Mouse (Mus musculus): Measurements from ENCODE around the gene Mgp. TPM values are rescaled to one million over a fixed set of nuclear protein-coding genes. Genes with fewer than 3 reads are reported as not detected.

Gene Mgp
- polyA plus RNA-seq, 1 experiment from 2014 or later = not detected

Other genes starting within 250 kb of the Mgp start
- 1.4 to 4.8 TPM (median 4.0 TPM) in 3 replicates for gene Plbd1, start 213.9 kb downstream of the Mgp start, polyA plus RNA-seq (2018)
- gene Gucy2c, start 94.1 kb downstream of the Mgp start, polyA plus RNA-seq (2018) = not detected in 3 replicates
- gene Hist4h4, start 71.4 kb downstream of the Mgp start, polyA plus RNA-seq (2018) = 0.07 TPM in 1 of 3 replicates, not detected in the others
- gene H2afj, start 67.6 kb downstream of the Mgp start, polyA plus RNA-seq (2018) = 13.7 to 65.7 TPM (median 49.0 TPM) in 3 replicates
- gene BC049715, start 48.2 kb downstream of the Mgp start, polyA plus RNA-seq (2018) = 1.6 to 2.4 TPM (median 1.8 TPM) in 3 replicates
- gene Wbp11, start 47.6 kb downstream of the Mgp start, polyA plus RNA-seq (2018) = 55.5 to 198 TPM (median 71.9 TPM) in 3 replicates
- gene Smco3, start 40.4 kb downstream of the Mgp start, polyA plus RNA-seq (2018) = 0.19 to 0.33 TPM (median 0.20 TPM) in 3 replicates
- not detected in 3 replicates for gene Art4, start 18.1 kb downstream of the Mgp start, polyA plus RNA-seq (2018)
- 0.27 TPM in 1 of 3 replicates, not detected in the others for gene Erp27, start 46.4 kb upstream of the Mgp start, polyA plus RNA-seq (2018)
- 0.10 to 0.50 TPM in 2 of 3 replicates, not detected in the other for gene Pde6h, start 48.0 kb upstream of the Mgp start, polyA plus RNA-seq (2018)
- 620 to 1,090 TPM (median 743 TPM) in 3 replicates for gene Arhgdib, start 66.1 kb upstream of the Mgp start, polyA plus RNA-seq (2018)

Measured in macrophage (primary cell).